Mouse (Mus musculus): ENCODE data around the gene Stip1. TPM values are rescaled to one million over a fixed set of nuclear protein-coding genes. Genes with fewer than 3 reads are reported as not detected.
A peak's percentile ranks its signal among the peaks of the same experiment; 100 is the strongest.
"Not testable (repeated sequence)": the region's sequence is repeated elsewhere in the genome, so short reads cannot be mapped to it uniquely, and the experiment has no call there.

The Stip1 gene
- polyA plus RNA-seq, 1 experiment from 2014 or later: 428 TPM

- H3K27me3 ChIP-seq (ENCODE audit: control insufficient read depth, insufficient read depth, low read length); H3K4me2 ChIP-seq (ENCODE audit: low read depth, low read length, severe bottlenecking); H3K27ac ChIP-seq (ENCODE audit: low read depth, low read length); H3K9me3 ChIP-seq (ENCODE audit: control insufficient read depth, low read length); H3K4me3 ChIP-seq (ENCODE audit: low read depth, low read length); ATAC-seq (replicated peaks; ENCODE audit: low FRiP score); H3K9ac ChIP-seq (ENCODE audit: low read length); H3K4me1 ChIP-seq (replicated peaks; ENCODE audit: control insufficient read depth, insufficient read depth, low read length); DNase-seq (ENCODE audit: low spot score); H3K36me3 ChIP-seq (ENCODE audit: control insufficient read depth, insufficient read depth, low read length): not testable (repeated sequence)
- WGBS: 80% methylated on average over 11 of the region's 11 CpGs
These were observed 35.6 kb upstream of the Stip1 start for GRCm38 (mm10) chr19:7075336-7075735.

- Histone ChIP-seq H3K9me3 (ENCODE audit: control insufficient read depth, low read length) (no peaks in the 10 kb centered on the region), H3K4me3 (ENCODE audit: low read depth, low read length) (no peak overlapping the region), H3K36me3 (ENCODE audit: control insufficient read depth, insufficient read depth, low read length) (no peaks in the 10 kb centered on the region), H3K27ac (ENCODE audit: low read depth, low read length) (no peak overlapping the region), H3K27me3 (ENCODE audit: control insufficient read depth, insufficient read depth, low read length) (no peaks in the 10 kb centered on the region; the same call in 1 of the 2 replicates), H3K4me1 (replicated peaks; ENCODE audit: control insufficient read depth, insufficient read depth, low read length) (peaks cover 14% of the 10 kb centered on the region), H3K4me2 (ENCODE audit: low read depth, low read length, severe bottlenecking) (no peak overlapping the region), H3K9ac (ENCODE audit: low read length) (no peak overlapping the region)
- no peak for DNase-seq (ENCODE audit: low spot score)
- no peak for ATAC-seq (replicated peaks; ENCODE audit: low FRiP score)
- 40% methylated on average over 12 of the region's 12 CpGs for WGBS
These were observed 34.4 kb upstream of the Stip1 start for GRCm38 (mm10) chr19:7073997-7074781.

GRCm38 (mm10) chr19:7072221-7072620 lies 32.5 kb upstream of the Stip1 start:
- no peak overlapping the region for H3K4me3 ChIP-seq (ENCODE audit: low read depth, low read length)
- 63% methylated on average over 6 of the region's 6 CpGs for WGBS
- peaks cover 2% of the 10 kb centered on the region for H3K27me3 ChIP-seq (ENCODE audit: control insufficient read depth, insufficient read depth, low read length)
- peaks cover 33% of the 10 kb centered on the region for H3K4me1 ChIP-seq (replicated peaks; ENCODE audit: control insufficient read depth, insufficient read depth, low read length)
- H3K4me2 ChIP-seq (ENCODE audit: low read depth, low read length, severe bottlenecking): no peak overlapping the region
- DNase-seq (ENCODE audit: low spot score) (no peak), ATAC-seq (replicated peaks; ENCODE audit: low FRiP score) (no peak)
- no peaks in the 10 kb centered on the region for H3K36me3 ChIP-seq (ENCODE audit: control insufficient read depth, insufficient read depth, low read length)
- H3K9me3 ChIP-seq (ENCODE audit: control insufficient read depth, low read length): no peaks in the 10 kb centered on the region
- H3K9ac ChIP-seq (ENCODE audit: low read length): no peak overlapping the region
- H3K27ac ChIP-seq (ENCODE audit: low read depth, low read length): no peak overlapping the region

- peaks cover 4% of the 10 kb centered on the region for H3K27me3 ChIP-seq (ENCODE audit: control insufficient read depth, insufficient read depth, low read length)
- H3K27ac ChIP-seq (ENCODE audit: low read depth, low read length): peak overlapping the region; percentile 74
- WGBS: 7% methylated on average over 4 of the region's 4 CpGs
- H3K36me3 ChIP-seq (ENCODE audit: control insufficient read depth, insufficient read depth, low read length): no peaks in the 10 kb centered on the region
- no peaks in the 10 kb centered on the region for H3K9me3 ChIP-seq (ENCODE audit: control insufficient read depth, low read length)
- H3K4me3 ChIP-seq (ENCODE audit: low read depth, low read length): no peak overlapping the region
- H3K9ac ChIP-seq (ENCODE audit: low read length): peak overlapping the region; percentile 51; the same call in 1 of the 2 replicates
- DNase-seq (ENCODE audit: low spot score) (no peak), ATAC-seq (replicated peaks; ENCODE audit: low FRiP score) (no peak)
- H3K4me1 ChIP-seq (replicated peaks; ENCODE audit: control insufficient read depth, insufficient read depth, low read length): peaks cover 44% of the 10 kb centered on the region
- peak overlapping the region; percentile 31; the same call in 1 of the 2 replicates for H3K4me2 ChIP-seq (ENCODE audit: low read depth, low read length, severe bottlenecking)
These were observed 31.0 kb upstream of the Stip1 start for GRCm38 (mm10) chr19:7070775-7071174.

- no peaks in the 10 kb centered on the region for H3K9me3 ChIP-seq (ENCODE audit: control insufficient read depth, low read length)
- 2% methylated on average over 34 of the region's 35 CpGs for WGBS
- peaks cover 4% of the 10 kb centered on the region for H3K27me3 ChIP-seq (ENCODE audit: control insufficient read depth, insufficient read depth, low read length)
- ATAC-seq (replicated peaks; ENCODE audit: low FRiP score) (peak; percentile 62), DNase-seq (ENCODE audit: low spot score) (peak; percentile 79)
- H3K9ac ChIP-seq (ENCODE audit: low read length): peak overlapping the region; percentile 51
- peak overlapping the region; percentile 74 for H3K27ac ChIP-seq (ENCODE audit: low read depth, low read length)
- no peaks in the 10 kb centered on the region for H3K36me3 ChIP-seq (ENCODE audit: control insufficient read depth, insufficient read depth, low read length)
- H3K4me1 ChIP-seq (replicated peaks; ENCODE audit: control insufficient read depth, insufficient read depth, low read length): peaks cover 44% of the 10 kb centered on the region
- no peak overlapping the region for H3K4me3 ChIP-seq (ENCODE audit: low read depth, low read length)
- H3K4me2 ChIP-seq (ENCODE audit: low read depth, low read length, severe bottlenecking): peak overlapping the region; percentile 31; the same call in 1 of the 2 replicates
These were observed 30.3 kb upstream of the Stip1 start for GRCm38 (mm10) chr19:7069781-7070763.

GRCm38 (mm10) chr19:7068661-7069531 lies 29.1 kb upstream of the Stip1 start:
- Histone ChIP-seq H3K9ac (ENCODE audit: low read length) (no peak overlapping the region; the same call in 1 of the 2 replicates), H3K27me3 (ENCODE audit: control insufficient read depth, insufficient read depth, low read length) (peaks cover 4% of the 10 kb centered on the region)
- peak; percentile 31; the same call in 1 of the 2 replicates for ATAC-seq (replicated peaks; ENCODE audit: low FRiP score)

GRCm38 (mm10) chr19:7068136-7068535 lies 28.4 kb upstream of the Stip1 start:
- peak; percentile 53 for ATAC-seq (replicated peaks; ENCODE audit: low FRiP score)
- peaks cover 4% of the 10 kb centered on the region for H3K27me3 ChIP-seq (ENCODE audit: control insufficient read depth, insufficient read depth, low read length)
- no peaks in the 10 kb centered on the region for H3K9me3 ChIP-seq (ENCODE audit: control insufficient read depth, low read length)
- peak overlapping the region; percentile 14; the same call in 1 of the 2 replicates for H3K9ac ChIP-seq (ENCODE audit: low read length)
- DNase-seq (ENCODE audit: low spot score): peak; percentile 89
- peaks cover 47% of the 10 kb centered on the region for H3K4me1 ChIP-seq (replicated peaks; ENCODE audit: control insufficient read depth, insufficient read depth, low read length)
- peak overlapping the region; percentile 74; the same call in 1 of the 2 replicates for H3K27ac ChIP-seq (ENCODE audit: low read depth, low read length)
- WGBS: 3% methylated on average over 14 of the region's 14 CpGs
- no peak overlapping the region for H3K4me3 ChIP-seq (ENCODE audit: low read depth, low read length)
- H3K36me3 ChIP-seq (ENCODE audit: control insufficient read depth, insufficient read depth, low read length): no peaks in the 10 kb centered on the region
- H3K4me2 ChIP-seq (ENCODE audit: low read depth, low read length, severe bottlenecking): peak overlapping the region; percentile 33

More at GRCm38 (mm10) chr19:7068661-7069531, 29.1 kb upstream of the Stip1 start:
- Histone ChIP-seq H3K36me3 (ENCODE audit: control insufficient read depth, insufficient read depth, low read length) (no peaks in the 10 kb centered on the region), H3K27ac (ENCODE audit: low read depth, low read length) (peak overlapping the region; percentile 74), H3K4me1 (replicated peaks; ENCODE audit: control insufficient read depth, insufficient read depth, low read length) (peaks cover 47% of the 10 kb centered on the region), H3K9me3 (ENCODE audit: control insufficient read depth, low read length) (no peaks in the 10 kb centered on the region), H3K4me2 (ENCODE audit: low read depth, low read length, severe bottlenecking) (no peak overlapping the region; the same call in 1 of the 2 replicates), H3K4me3 (ENCODE audit: low read depth, low read length) (no peak overlapping the region)
- DNase-seq (ENCODE audit: low spot score): no peak
- WGBS: 33% methylated on average over 11 of the region's 11 CpGs
